Mouse (Mus musculus): ENCODE data around the gene Dlgap4.

GRCm38 (mm10) chr2:156616513-156616912, 3.0 kb downstream of the Dlgap4 start:
- TF ChIP-seq CTCF (IDR thresholded peaks at IDR 0.05; ENCODE audit: extremely low read depth, insufficient read depth, low read length) (0 out of 2 replicates have a peak, but pooled peaks have one; percentile 19), POLR2A (IDR thresholded peaks at IDR 0.05; ENCODE audit: extremely low read depth, insufficient read depth, low read length) (no peak)
